In genomic region chr5:144545653-144546422, GRCm38 (mm10) we compare ENCODE assay signal across 7 mouse cellular contexts. TPM values are rescaled to one million over a fixed set of nuclear protein-coding genes. Genes with fewer than 3 reads are reported as not detected.
DNase-seq lines count a peak whose midpoint lies in the region; ATAC-seq and TF ChIP-seq lines count a peak whose summit lies in the region.

Gene Nptx2 (plus strand): TSS chr5:144545902.

- peak; percentile 63 for TF ChIP-seq CTCF in midbrain, postnatal 0 days (IDR thresholded peaks at IDR 0.05)

- under 1% methylated on average over 89 of the region's 99 CpGs for WGBS in forebrain, embryonic 13.5 days
- whole genome bisulfite sequencing in heart, embryonic 14.5 days = 1% methylated on average over 89 of the region's 99 CpGs
- WGBS in limb, embryonic 15.5 days = under 1% methylated on average over 91 of the region's 99 CpGs
- WGBS in midbrain, postnatal 0 days = under 1% methylated on average over 79 of the region's 99 CpGs

- peak; percentile 97 for ATAC-seq in forebrain, embryonic 13.5 days
- ATAC-seq in heart, embryonic 14.5 days (ENCODE audit: insufficient number of reproducible peaks, insufficient read depth, low FRiP score, low read depth) = peak; percentile 83
- peak; percentile 94 for ATAC-seq in limb, embryonic 15.5 days (ENCODE audit: insufficient number of reproducible peaks, low FRiP score, low TSS enrichment, low read depth)
- peak; percentile 94 for ATAC-seq in midbrain, postnatal 0 days (ENCODE audit: low FRiP score)

- H3K4me2 ChIP-seq in forebrain, embryonic 13.5 days = peak within 1 kb of the TSS; percentile 59
- peak within 1 kb of the TSS; percentile 60 for H3K4me2 ChIP-seq in heart, embryonic 14.5 days (ENCODE audit: low read length)
- peak within 1 kb of the TSS; percentile 62 for H3K4me2 ChIP-seq in limb, embryonic 15.5 days
- peak within 1 kb of the TSS; percentile 49 for H3K4me2 ChIP-seq in midbrain, postnatal 0 days (ENCODE audit: low read depth, low read length, poor library complexity, severe bottlenecking)

- no peak within 1 kb of the TSS for H3K27ac ChIP-seq in forebrain, embryonic 13.5 days
- H3K27ac ChIP-seq in heart, embryonic 14.5 days (replicated peaks in 1 of 2; ENCODE audit: control insufficient read depth in 1 of 2, insufficient read depth in 1 of 2, low read depth in 2 of 2, low read length in 2 of 2) = no peak within 1 kb of the TSS
- H3K27ac ChIP-seq in limb, embryonic 15.5 days = no peak within 1 kb of the TSS
- no peak within 1 kb of the TSS for H3K27ac ChIP-seq in midbrain, postnatal 0 days (ENCODE audit: low read depth, low read length)

- H3K9me3 ChIP-seq in forebrain, embryonic 13.5 days (replicated peaks) = no peaks in the 10 kb centered on the region
- no peaks in the 10 kb centered on the region for H3K9me3 ChIP-seq in heart, embryonic 14.5 days (ENCODE audit: control insufficient read depth, low read length)
- H3K9me3 ChIP-seq in limb, embryonic 15.5 days = no peaks in the 10 kb centered on the region
- H3K9me3 ChIP-seq in midbrain, postnatal 0 days (ENCODE audit: low read length) = no peaks in the 10 kb centered on the region

- H3K9ac ChIP-seq in forebrain, embryonic 13.5 days = peak within 1 kb of the TSS; percentile 61
- no peak within 1 kb of the TSS for H3K9ac ChIP-seq in heart, embryonic 14.5 days (ENCODE audit: low read length)
- H3K9ac ChIP-seq in limb, embryonic 15.5 days = no peak within 1 kb of the TSS
- peak within 1 kb of the TSS; percentile 59 for H3K9ac ChIP-seq in midbrain, postnatal 0 days (replicated peaks; ENCODE audit: low read length, poor library complexity, severe bottlenecking)

- H3K27me3 ChIP-seq in forebrain, embryonic 13.5 days = peaks cover 43% of the 10 kb centered on the region
- peaks cover 72% of the 10 kb centered on the region for H3K27me3 ChIP-seq in heart, embryonic 14.5 days (ENCODE audit: control insufficient read depth, insufficient read depth, low read length)
- peaks cover 76% of the 10 kb centered on the region for H3K27me3 ChIP-seq in limb, embryonic 15.5 days
- peaks cover 14% of the 10 kb centered on the region for H3K27me3 ChIP-seq in midbrain, postnatal 0 days (ENCODE audit: insufficient read depth, low read length)

- peak; percentile 16 for DNase-seq in cerebellum, adult 11-12 months
- DNase-seq in kidney, postnatal 10 days = peak; percentile 87
- DNase-seq in midbrain, postnatal 0 days (ENCODE audit: low spot score) = peak; percentile 94
- DNase-seq in testis, postnatal 10 days (ENCODE audit: low spot score) = peak; percentile 90

- H3K4me3 ChIP-seq in forebrain, embryonic 13.5 days = peak within 1 kb of the TSS; percentile 44
- H3K4me3 ChIP-seq in heart, embryonic 14.5 days (ENCODE audit: control insufficient read depth in 1 of 2, insufficient read depth in 1 of 2, low read depth in 1 of 2, low read length in 2 of 2) = peak within 1 kb of the TSS; percentile 28 to 30
- H3K4me3 ChIP-seq in limb, embryonic 15.5 days = peak within 1 kb of the TSS; percentile 39
- H3K4me3 ChIP-seq in midbrain, postnatal 0 days (ENCODE audit: low read depth, low read length) = peak within 1 kb of the TSS; percentile 45

- H3K36me3 ChIP-seq in forebrain, embryonic 13.5 days (ENCODE audit: poor library complexity, severe bottlenecking) = no peaks in the 10 kb centered on the region
- H3K36me3 ChIP-seq in heart, embryonic 14.5 days (ENCODE audit: control insufficient read depth, insufficient read depth, low read length) = no peaks in the 10 kb centered on the region
- H3K36me3 ChIP-seq in limb, embryonic 15.5 days = no peaks in the 10 kb centered on the region
- no peaks in the 10 kb centered on the region; the same call in 1 of the 2 replicates for H3K36me3 ChIP-seq in midbrain, postnatal 0 days (ENCODE audit: insufficient read depth, low read length)

- H3K4me1 ChIP-seq in forebrain, embryonic 13.5 days = peaks cover 54% of the 10 kb centered on the region
- peaks cover 0 to 7% of the 10 kb centered on the region in 2 experiments; a peak in 2 of 4 replicates for H3K4me1 ChIP-seq in heart, embryonic 14.5 days (ENCODE audit: control insufficient read depth in 2 of 2, insufficient read depth in 2 of 2, low read length in 2 of 2)
- peaks cover 27% of the 10 kb centered on the region for H3K4me1 ChIP-seq in limb, embryonic 15.5 days
- peaks cover 3% of the 10 kb centered on the region; the same call in 1 of the 2 replicates for H3K4me1 ChIP-seq in midbrain, postnatal 0 days (ENCODE audit: insufficient read depth, low read length)

RNA-seq across cellular contexts. Expression of gene Nptx2, which starts in this region (rescaled TPM):
- polyA plus RNA-seq in forebrain, embryonic 13.5 days (2015; fragmentation: Nextera tagmentation; extraction: Ambion mirVana) = 2.2 and 2.3 TPM in 2 replicates
- 0.08 and 0.20 TPM in 2 replicates for polyA plus RNA-seq in heart, embryonic 14.5 days (2014; fragmentation: Nextera tagmentation; extraction: Ambion mirVana)
- polyA plus RNA-seq in limb, embryonic 15.5 days (2015; fragmentation: Nextera tagmentation; extraction: Ambion mirVana) = 1.4 and 1.7 TPM in 2 replicates
- total RNA-seq in midbrain, postnatal 0 days (2014; rRNA removed) = 45.0 and 45.8 TPM in 2 replicates
- 14.0 and 14.2 TPM in 2 replicates for polyA plus RNA-seq in midbrain, postnatal 0 days (2015; fragmentation: Nextera tagmentation; extraction: Ambion mirVana)

Comparison
In these comparisons a context has a peak if more than half of its experiments do, and no peak if none do; other contexts are left out.
1. Peak in ATAC-seq, H3K4me3 ChIP-seq and H3K4me2 ChIP-seq in heart, embryonic 14.5 days; RNA of the gene not detected or under 1 TPM.
2. DNase-seq: peak in every context shown above with its lines; median percentile 94 in midbrain, postnatal 0 days; 90 in testis, postnatal 10 days; 87 in kidney, postnatal 10 days; 16 in cerebellum, adult 11-12 months.
3. H3K9ac ChIP-seq: peak in forebrain, embryonic 13.5 days (single experiment) and midbrain, postnatal 0 days (single experiment); none in heart, embryonic 14.5 days (single experiment) and limb, embryonic 15.5 days (single experiment).
4. Peak in every context shown above with its lines, with median percentiles within 50 percentile points of each other: ATAC-seq, H3K4me2 ChIP-seq and H3K4me3 ChIP-seq.